Mouse (Mus musculus) v-Abl transformed pro-B cells (cell line): ENCODE measurements around the gene Klc3.

Source experiments
- in situ Hi-C, 2 experiments: fragments of 400-800 bp; cut with MboI; formaldehyde crosslinking; loops; one replicate each; pipeline ENCODE4 v1.15.1; 2025; ENCODE audit not compliant: unreplicated experiment in 2 of 2

The Klc3 gene

DNA sequence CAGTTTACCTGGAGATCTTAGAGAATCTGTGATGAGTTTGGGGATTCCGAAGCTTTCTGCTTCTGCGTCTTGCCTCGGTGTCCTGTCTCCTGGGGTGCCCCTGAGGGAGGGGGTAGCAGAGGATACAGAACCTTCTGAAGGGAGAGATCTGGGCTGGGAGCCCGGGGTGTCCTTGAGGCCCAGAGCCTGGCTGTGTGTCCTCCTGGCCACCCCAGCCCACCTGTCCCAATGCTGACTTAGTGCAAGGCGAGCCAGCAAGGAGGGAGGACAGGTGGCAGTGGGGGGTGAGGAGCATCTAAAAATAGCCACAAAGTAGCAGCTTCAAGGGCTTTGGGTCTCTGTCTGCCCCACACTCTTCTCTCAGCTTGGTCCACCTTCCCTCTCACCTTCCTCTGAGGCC, 7.9 kb upstream of the Klc3 start:
- in situ Hi-C loops, result no loop called here

DNA sequence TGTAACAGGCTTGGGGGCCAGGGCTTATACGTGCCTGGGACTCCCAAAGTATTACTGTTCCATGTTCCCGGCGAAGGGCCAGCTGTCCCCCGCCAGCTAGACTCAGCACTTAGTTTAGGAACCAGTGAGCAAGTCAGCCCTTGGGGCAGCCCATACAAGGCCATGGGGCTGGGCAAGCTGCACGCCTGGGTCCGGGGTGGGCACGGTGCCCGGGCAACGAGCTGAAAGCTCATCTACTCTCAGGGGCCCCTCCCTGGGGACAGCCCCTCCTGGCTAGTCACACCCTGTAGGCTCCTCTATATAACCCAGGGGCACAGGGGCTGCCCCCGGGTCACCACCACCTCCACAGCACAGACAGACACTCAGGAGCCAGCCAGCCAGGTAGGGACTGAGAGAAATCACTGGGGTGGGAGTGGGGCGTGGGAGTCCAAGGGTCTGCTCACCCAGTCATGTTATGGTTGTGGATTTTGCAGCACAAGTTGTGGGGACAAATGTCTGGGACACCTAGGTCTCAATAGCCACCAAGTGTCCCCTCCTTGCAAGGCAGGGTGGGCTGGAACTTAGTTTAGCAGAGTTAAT, 7.0 kb upstream of the Klc3 start:
- in situ Hi-C loops, result no loop called here

- in situ Hi-C loops, result loop anchor here (10.0 kb wide), 3 partner anchors 385 to 465 kb away; partner anchors contain the start of genes Cblc (in 1 of the 2) and Ceacam16 (in 1 of the 2)
Observed at GRCm38 (mm10) chr7:19409753-19410152, 5.8 kb upstream of the Klc3 start.

- in situ Hi-C loops, result loop anchor here (10.0 kb wide), 3 partner anchors 389 to 469 kb away; partner anchors contain the start of genes Cblc (in 1 of the 2) and Ceacam16 (in 1 of the 2)
Observed at GRCm38 (mm10) chr7:19405417-19405816, 1.5 kb upstream of the Klc3 start.

GRCm38 (mm10) chr7:19404476-19404875, 572 bp upstream of the Klc3 start, which contains the start of gene Ckm:
Gene Ckm, plus strand, starts transcription at chr7:19404776.
- in situ Hi-C loops, result loop anchor here (10.0 kb wide), 3 partner anchors 390 to 470 kb away; partner anchors contain the start of genes Cblc (in 1 of the 2) and Ceacam16 (in 1 of the 2)

GRCm38 (mm10) chr7:19402535-19403112, 1.3 kb downstream of the Klc3 start:
- in situ Hi-C loops, result loop anchor here (10.0 kb wide), 3 partner anchors 392 to 472 kb away; partner anchors contain the start of genes Cblc (in 1 of the 2) and Ceacam16 (in 1 of the 2)

DNA sequence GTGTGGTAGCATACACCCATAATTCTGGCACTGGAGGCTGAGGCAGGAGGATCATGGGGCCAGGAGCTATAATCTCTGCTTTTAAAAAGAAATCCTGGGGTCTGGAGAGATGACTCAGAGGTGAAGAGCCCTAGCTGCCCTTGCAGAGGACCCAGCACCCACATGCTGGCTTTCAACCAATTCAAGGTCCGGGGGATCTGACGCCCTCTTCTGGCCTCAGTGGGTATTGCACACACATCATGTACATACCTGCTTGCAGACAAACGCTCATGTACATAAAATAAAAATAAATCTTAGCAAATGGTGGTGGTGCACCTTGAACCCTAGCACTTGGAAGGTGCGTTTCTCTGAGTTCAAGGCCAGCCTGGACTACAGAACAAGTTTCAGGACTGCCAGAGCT, 3.0 kb downstream of the Klc3 start:
- in situ Hi-C loops, result loop anchor here (10.0 kb wide), 3 partner anchors 394 to 474 kb away; partner anchors contain the start of genes Cblc (in 1 of the 2) and Ceacam16 (in 1 of the 2)

DNA sequence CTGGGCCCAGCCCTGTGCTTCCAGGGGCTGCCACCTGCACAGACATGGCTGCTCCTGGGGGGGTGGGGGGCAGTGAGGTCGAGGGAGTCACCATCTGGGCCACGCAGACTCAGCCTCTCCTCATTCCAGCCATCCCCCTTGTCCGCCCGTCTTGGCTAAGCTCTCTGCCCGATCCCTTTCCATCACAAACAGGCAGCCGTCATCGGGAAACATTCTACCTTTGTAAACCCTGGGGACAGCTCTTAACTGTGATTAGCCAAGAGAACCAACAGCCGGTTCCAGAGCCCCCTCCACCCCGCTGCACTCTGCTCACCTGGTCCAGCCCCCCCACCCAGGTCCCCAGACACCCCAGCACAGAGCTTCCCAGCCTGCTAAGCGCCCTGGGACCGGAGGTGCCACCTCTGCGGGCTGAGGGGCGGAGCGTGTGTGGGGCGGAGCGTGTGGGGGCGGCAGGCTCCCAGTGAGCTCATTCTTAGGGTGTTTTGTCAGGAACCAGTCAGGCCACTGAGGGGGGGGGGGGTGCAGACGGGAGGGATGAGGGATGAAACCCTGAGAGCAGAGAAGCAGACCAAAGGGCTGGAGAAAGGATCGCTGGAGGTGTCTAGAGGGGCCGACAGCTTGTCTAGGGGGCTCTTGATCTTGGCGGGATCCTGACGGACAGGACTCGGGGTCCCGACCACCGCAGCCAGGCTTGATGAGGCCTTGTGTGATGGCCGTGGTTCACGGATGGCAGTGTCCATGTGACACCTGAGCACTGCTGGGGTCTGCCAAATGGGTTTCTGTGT, 4.2 kb downstream of the Klc3 start:
- in situ Hi-C loops, result loop anchor here (10.0 kb wide), 3 partner anchors 395 to 475 kb away; partner anchors contain the start of genes Cblc (in 1 of the 2) and Ceacam16 (in 1 of the 2)

GRCm38 (mm10) chr7:19394484-19394883, 9.4 kb downstream of the Klc3 start:
- in situ Hi-C loops, result no loop called here

DNA sequence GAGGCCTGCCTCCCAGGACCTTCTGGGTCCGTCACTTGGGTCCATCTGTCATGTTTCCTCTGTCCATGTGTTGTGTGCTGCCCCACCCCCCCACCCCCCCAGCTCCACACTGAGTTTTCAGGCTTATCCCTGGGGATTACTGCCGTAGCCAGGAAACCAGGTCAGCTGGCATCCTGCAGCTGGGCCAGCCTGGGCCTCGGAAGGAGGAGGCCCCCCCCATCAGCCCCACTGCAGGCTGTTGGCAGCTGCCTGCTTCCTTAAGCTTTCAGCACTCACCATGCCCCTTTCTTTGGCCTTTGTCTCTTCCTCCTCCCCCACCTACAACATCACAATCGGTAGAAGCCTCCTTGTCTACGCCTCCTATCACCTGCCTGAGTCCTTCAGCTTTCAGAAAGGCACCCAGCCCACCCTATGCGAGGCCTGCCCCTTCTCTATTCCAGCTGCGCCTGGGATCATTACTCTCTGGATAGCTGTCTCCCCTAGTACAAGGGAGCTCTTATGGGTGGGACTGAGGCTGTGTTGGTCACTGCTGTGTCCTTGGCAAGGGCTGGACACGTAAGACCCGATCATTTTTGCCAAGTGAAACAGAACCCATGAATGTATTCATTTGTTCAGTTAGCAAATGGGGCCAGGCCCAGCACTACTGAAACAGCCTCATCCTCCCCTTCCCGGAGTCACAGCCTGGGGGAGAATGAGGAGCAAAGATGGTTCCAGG, 15.0 kb downstream of the Klc3 start:
- in situ Hi-C loops, result no loop called here

- in situ Hi-C loops, result no loop called here
Observed at GRCm38 (mm10) chr7:19383708-19384107, 20.2 kb downstream of the Klc3 start.

GRCm38 (mm10) chr7:19382166-19382541, 21.8 kb downstream of the Klc3 start:
- in situ Hi-C loops, result no loop called here

GRCm38 (mm10) chr7:19381377-19382165, 22.3 kb downstream of the Klc3 start, which contains the start of gene Ercc2:
Gene Ercc2, plus strand, starts transcription at chr7:19382010.
- in situ Hi-C loops, result no loop called here

DNA sequence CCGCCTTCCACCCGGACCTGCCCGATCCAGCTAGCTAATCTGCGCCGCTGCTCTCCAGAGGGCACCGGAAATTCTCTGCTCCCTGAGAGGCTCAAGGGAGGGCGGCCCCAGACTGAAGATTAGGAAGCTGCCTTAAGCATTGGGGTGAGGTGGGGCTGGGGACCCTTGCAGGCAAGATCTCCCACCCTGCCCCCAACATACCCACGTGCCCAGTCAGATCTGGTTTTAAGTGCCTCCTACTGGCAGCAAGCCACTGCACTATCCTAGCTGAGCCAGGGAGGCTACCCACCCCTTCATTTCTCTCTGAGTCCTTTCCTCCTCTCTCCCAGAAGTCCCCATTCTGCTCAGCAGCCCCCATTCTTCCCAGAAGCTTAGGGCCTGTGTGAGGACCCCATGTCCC, 25.9 kb downstream of the Klc3 start:
- in situ Hi-C loops, result no loop called here

DNA sequence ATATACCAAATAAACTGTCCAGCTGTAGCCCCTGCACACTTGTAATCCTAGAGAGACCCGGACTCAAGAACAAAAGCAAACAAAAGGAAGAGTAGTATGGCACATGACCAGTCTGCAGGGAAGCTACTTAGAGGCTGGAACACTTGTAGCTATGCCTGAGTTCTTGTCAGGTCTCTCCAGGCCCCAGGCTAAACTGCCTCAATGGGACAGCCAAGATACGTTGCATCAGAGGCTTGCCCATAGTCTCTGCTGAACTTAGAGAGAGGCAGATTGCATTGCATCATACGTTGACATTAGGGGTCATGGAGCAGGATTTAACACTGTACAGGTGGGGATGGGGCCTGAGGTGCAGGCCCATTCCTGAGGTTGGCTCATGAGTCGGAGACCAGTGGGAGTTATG, 27.9 kb downstream of the Klc3 start:
- in situ Hi-C loops, result no loop called here

DNA sequence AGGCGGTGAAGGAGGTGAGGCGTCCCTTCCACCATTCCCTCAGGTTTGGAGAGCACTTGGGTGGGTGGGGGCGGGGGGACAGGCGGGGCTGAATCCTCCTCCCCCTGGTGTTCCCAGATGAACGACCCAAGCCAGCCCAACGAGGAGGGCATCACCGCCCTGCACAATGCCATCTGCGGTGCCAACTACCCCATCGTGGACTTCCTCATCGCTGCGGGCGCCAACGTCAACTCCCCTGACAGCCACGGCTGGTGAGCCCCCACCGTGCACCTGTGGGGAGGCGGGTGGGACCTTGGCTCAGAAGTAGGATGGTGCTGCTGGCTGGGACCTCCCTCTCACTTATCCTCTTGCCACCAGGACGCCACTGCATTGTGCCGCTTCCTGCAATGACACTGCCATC, 28.5 kb downstream of the Klc3 start:
- in situ Hi-C loops, result no loop called here

GRCm38 (mm10) chr7:19373367-19373766, 30.5 kb downstream of the Klc3 start:
- in situ Hi-C loops, result no loop called here

- in situ Hi-C loops, result no loop called here
Observed at GRCm38 (mm10) chr7:19369823-19370425, 34.0 kb downstream of the Klc3 start.

DNA sequence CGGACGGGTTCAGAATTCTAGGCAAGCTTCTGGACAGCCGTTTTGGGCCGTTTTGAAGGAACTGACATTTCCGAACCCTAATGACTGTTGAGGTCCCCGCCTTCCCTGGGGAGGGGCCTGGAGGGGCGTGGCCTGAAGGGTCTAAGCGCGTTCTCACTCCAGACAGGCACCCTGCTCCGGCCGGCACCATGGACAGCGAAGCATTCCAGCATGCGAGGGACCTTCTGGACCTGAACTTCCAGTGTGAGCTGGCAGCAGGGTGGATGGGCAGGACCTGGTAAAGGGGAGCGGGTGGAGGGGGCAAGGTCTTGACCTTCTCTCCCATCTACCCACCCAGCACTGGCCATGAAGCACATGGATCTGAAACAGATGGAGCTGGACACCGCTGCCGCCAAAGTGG, 35.5 kb downstream of the Klc3 start:
- in situ Hi-C loops, result no loop called here
